Mouse (Mus musculus) kidney, postnatal 4 days (tissue): ENCODE data around the gene Zfp454.

Source experiments
- DNase-seq, 2 experiments: peaks; one replicate each; pipeline ENCODE4 v3.0.0; 2021; ENCODE audit warnings: mixed read lengths in 2 of 2

Gene Zfp454

DNA sequence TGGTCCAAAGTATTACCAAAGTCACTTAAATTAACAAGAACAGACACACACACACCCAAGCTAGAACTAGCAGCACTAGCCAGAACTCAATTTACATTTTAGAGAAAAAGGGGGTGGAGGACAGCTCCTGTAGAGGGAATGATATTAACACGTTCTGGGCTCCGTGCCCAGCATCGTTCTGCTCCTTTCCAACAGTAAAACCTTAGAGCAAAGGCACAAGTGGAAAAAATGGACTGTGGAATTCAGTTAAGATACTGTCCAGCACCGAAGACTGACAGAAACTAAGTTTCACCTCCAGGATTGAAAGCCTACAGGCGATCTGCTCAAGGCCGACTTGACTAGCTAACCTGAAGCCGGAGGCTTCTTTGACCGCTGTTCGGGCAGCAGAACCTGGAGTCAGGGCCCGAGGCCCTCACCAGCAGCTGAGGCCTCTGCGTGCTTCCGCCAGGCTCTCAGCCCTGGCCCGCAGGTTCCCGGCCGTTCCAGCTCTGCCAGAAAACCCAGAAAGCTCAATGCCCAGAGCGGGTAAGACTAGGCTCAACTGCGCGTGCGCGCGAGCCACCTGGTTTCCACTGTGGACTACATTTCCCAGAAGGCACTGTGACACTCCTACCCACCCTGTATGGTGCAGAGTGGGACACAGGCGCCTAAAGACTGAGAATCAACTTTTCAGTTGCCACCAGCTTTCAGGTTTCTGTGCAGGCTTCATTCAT, 46.3 kb downstream of the Zfp454 start, which contains the start of gene Zfp879:
Gene Zfp879, minus strand, starts transcription at position 530 of the 713 bp plus-strand sequence.
- peak; percentile 91 to 94 for DNase-seq

DNA sequence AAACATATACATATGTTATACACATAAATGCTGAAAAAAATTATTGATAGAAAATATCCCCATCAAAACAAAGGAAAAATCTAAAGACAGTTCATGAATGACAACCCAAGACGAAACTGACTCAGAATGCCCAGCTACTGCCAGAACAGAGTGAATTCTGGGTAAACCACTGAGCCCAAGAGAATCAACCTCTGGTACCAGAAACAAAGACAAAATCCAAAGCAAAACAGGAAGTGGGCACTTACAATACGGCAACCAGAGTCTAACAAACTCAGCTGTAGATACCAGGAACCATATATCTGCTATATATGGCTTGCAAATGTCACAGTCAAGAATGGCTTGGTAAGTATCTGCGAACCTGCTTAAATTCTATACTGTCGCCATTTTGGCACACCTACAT, 51.7 kb downstream of the Zfp454 start:
- no peak for DNase-seq

DNA sequence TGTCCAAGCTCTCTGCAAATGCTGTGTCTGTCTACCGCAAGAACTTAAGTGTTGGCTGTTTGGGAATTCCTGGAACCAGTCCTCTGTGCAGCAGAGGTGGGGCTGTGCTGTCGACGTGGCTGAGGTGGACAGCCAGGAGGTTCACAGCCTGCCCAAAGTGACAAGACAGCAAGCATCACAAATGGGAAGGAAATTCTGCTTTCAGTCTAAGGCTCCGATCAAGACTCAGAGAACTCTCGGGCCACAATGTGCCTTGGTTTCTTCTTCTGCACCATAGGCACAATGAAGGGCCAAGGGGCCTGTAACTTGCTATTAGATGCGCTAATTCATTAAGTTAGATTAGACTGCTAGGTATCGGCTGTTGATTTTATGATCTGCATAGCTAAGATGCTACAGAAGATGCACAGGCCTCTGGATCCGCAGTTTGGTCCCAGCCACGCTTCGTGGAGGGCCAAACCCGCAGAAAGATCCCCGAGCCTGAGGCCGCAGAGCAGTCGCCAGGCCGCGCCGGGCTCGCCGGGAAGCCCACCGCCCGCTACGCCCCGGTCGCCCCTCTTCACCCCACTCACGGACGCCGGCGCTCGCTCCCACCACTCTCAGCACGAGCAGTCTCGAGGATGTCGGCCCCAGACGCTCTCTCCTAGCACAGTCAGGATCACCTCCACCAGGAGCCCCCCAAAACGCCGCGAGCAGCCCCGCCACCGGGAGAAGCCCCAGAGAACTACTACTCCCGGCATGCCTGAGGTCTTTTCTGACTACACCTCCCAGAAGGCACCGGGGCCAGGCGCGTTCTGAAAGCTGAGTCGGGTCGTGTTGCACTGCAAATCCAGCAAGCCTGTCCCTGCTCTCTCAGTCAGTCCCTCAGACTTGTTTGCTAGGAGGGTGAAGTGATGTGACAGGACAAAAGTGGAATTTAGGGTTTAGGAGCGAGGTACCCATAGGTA, 60.2 kb downstream of the Zfp454 start, which contains the start of gene Zfp354c:
Gene Zfp354c, minus strand, starts transcription at position 715 of the 944 bp plus-strand sequence.
- peak; percentile 88 to 92 for DNase-seq

DNA sequence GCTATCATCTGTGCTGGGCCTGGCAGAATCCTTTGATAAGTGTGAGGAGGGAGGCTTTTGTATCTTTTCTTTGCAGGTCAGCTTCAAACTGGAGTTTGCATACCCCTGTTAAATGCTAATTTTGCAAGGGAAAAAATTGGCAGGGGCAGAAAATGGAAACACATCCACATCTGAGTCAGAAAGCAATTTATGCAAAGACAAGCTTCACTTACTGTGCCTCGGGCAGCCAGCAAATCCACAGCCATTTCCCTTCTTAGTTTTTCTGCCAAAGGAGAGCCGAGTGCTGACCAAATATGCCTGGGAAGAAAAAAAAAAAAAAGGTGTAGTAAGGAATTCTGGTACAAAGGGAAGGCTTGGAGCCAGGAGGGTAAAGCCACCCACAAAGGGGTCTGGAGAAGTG, 61.2 kb downstream of the Zfp454 start:
- no peak for DNase-seq
